Mouse (Mus musculus): ENCODE data around the gene Lin52.

GRCm38 (mm10) chr12:84500528-84501263 lies 49.5 kb downstream of the Lin52 start:
- TF ChIP-seq CTCF (IDR thresholded peaks at IDR 0.05; ENCODE audit: low read depth, low read length) (no peak), POLR2A (IDR thresholded peaks at IDR 0.05; ENCODE audit: borderline replicate concordance, low read depth, low read length) (no peak)

All from bone marrow macrophage, adult 2 months (primary cell).